Mouse (Mus musculus): ENCODE measurements around the gene Lamtor2.

Lamtor2 gene

GRCm38 (mm10) chr3:88523027-88523426, 29.8 kb downstream of the Lamtor2 start:
- no peak for DNase-seq

- peak in 1 of 2 experiments; percentile 60 for DNase-seq
Observed at GRCm38 (mm10) chr3:88521803-88522331, 31.0 kb downstream of the Lamtor2 start.

DNA sequence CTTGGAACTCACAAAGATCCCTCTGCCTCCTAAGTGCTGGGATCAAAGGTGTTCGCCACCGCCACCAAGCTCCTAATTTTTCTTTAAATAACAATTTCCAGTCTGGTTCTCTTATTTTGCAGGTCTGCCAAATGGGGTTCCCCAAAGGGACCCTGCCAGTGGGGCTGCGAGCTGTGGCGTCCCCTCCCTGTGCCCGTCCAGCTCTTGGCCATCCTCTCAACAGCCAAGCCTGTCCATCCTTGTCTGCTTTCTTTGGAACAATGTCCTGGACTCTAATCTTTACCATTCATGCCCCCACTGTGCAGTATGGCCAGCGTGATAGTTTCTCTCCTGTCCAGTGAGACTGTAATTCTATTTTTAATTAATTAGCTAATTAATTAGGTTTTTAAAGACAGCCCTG, 31.7 kb downstream of the Lamtor2 start:
- DNase-seq = no peak

GRCm38 (mm10) chr3:88520078-88520477, 32.8 kb downstream of the Lamtor2 start:
- no peak for DNase-seq

GRCm38 (mm10) chr3:88518411-88518810, 34.5 kb downstream of the Lamtor2 start:
- no peak for DNase-seq

DNA sequence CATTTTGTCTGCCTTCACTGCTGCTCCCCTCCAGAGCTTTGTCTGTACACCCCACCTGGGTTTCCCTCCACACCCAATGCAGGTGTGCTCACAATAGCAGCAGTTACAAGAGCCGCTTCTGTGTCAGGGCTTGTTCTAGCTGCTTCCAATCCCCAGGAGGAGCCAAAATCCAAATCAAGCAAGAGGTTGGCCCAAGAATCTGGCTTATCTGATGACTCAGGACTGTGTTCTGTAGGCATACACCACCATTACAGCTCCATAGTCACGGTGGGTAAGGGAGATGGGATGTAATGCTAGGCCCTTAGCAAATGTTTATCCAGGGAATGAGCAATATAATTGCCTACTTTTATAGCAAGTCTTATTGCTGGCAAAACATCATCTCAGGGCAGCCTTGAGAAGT, 36.5 kb downstream of the Lamtor2 start:
- DNase-seq = no peak

GRCm38 (mm10) chr3:88515095-88515386, 37.8 kb downstream of the Lamtor2 start:
- no peak for DNase-seq

DNA sequence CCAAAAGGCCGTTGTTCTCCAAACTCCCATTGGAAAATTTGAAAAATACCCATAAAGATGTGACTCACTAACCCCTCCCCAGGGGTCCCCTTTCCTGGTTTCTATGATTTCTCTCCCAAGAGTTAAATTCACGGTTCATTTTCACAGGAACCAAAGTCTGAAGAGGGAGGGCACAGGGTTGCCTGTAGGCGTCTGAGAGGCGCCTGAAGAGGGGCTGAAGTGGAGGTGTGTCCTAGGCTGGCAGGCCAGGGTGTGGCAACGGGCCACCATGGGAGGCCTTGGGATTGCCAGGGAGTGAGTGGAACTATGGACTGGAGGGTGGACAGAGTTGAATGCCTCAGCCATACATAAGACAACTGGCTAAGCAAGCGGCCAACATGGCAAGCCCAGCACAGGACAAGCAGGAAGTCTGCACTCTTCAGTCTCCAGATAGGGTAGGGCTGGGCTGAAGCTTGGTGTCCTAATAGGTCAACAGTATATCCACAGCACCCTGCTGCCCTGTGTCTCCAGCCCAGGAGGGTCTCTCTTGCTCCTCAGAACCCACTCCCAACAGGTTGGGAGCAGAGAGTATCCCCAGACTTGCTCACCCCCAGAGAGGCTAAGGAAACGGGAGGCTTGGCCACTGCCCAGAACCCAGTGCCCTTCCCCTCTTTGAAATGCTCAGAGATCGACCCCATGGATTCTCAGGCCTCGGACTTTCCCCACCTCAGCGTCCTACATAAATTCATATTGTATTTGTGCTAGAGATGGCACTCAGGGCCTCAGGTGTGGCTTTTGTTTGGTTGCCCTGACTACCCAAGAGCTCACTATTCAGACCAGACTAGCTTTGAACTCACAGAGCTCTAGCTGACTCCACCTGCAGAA, 38.4 kb downstream of the Lamtor2 start:
- no peak for DNase-seq

DNA sequence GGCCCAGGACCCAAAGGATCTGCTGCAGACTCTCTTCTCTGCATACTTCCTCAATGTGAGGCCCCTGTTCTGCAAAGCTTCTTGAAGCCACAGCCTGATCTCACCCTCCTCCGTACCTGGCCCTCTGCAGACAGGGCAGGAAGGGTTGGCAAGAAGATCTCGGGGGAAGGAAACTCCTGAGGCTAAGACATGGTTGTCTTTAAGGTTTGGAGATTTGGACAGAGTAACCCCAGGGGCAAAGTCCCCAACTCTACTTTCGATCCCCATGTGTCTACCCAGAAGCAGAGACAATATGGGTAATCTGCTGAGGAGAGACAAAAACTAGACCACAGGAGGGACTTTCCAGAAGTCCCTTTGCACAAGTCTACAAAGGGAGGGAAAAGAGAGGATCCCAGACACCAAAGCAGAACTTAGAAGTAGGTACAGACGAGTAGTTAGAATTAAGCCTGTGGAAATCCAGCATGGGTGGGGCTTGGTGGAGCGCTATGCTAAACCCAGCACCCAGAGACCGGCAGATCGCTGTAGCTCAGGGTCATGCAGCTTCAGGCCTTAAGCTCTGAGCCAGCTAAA, 39.2 kb downstream of the Lamtor2 start:
- no peak for DNase-seq

- DNase-seq = no peak
Observed at GRCm38 (mm10) chr3:88512896-88513545, 39.9 kb downstream of the Lamtor2 start.

GRCm38 (mm10) chr3:88512141-88512895, 40.6 kb downstream of the Lamtor2 start:
- DNase-seq = no peak

- DNase-seq = no peak
Observed at GRCm38 (mm10) chr3:88511559-88511958, 41.3 kb downstream of the Lamtor2 start.

- DNase-seq = no peak
Observed at GRCm38 (mm10) chr3:88510421-88511289, 42.2 kb downstream of the Lamtor2 start.

- DNase-seq = peak; percentile 93 to 94
Observed at GRCm38 (mm10) chr3:88509692-88510420, 43.0 kb downstream of the Lamtor2 start, which contains the start of gene Lmna. Gene Lmna (minus strand): TSS chr3:88509956.

DNA sequence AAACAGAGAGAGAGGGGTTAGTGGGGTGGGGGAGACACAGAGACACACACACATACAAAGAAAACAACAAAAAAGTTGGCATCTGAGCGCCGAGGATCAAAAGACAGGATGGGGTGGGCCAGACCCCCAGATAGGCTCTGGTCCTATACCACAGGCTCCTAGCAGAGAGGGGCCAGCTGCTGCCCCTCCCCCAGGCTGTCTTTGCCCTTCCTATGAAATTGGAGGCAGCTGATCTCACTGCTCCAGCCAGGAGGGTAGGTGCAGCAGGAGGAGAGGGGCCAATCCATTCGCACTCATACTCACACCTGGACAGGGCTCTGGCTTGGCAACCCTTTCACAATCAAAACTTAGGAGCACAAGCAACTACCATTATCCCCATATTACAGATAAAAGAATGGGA, 43.6 kb downstream of the Lamtor2 start:
- no peak for DNase-seq

GRCm38 (mm10) chr3:88505765-88506164, 47.1 kb downstream of the Lamtor2 start:
- no peak for DNase-seq

- no peak for DNase-seq
Observed at GRCm38 (mm10) chr3:88505081-88505480, 47.8 kb downstream of the Lamtor2 start.

DNA sequence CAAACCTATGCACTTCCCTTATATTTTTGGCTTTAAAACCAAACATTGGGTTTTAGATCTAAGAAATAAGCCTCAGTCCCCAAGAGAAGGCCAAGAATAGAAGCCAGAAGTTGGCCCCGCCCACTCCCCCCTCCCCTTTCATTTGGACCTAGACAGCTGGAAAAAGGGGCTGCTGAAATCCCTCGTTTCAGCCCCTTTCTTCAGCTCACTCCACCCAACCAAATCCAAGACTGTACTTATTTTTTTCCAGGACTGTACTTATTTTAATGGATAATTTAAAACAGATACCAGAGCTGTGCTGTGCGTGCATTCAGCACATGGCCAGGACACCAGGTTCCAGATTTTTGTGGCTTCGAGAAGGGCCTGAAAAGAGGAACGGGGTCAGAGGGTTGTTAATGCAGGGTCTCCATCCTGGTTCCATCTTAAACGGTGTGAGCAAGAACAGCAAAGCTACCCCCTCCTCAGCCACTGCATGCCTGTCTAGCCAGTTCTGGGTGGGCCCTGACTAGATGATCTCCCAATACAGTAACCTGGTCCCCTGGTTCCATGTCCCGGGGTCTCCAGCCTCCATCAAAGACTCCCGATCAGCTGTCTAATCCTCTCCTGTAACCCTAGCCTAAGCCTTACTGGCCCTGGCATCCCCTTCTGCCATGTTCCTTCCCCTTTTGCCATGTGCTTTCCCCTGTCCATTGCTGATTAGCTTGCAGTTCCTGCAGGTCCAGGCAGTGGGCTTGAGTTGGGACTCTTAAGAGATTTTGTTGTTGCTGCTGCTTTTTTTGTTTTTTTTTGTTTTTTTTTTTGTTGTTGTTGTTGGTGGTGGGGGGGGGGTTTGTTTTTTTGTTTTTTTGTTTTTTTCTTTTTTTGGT, 48.8 kb downstream of the Lamtor2 start:
- DNase-seq = no peak

DNA sequence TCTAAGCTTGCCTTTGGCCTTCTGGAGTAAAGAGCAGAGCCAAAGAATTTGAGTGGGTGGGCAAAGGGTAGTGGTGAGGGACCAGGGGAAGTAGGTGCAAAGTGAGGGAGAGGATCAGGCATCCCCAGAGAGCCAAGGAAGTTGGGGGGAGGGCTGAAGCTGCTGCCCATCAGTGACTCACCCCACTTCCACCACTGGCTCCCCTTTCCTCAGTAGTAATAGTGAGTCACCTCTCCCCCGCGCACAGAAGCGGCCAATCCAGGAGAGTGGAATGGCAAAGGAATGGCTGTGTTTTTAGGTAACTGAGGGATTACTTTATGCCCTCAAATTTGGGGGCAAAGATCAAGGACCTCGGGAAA, 49.4 kb downstream of the Lamtor2 start:
- no peak for DNase-seq
